Mouse (Mus musculus) B cell, adult 67 days (primary cell): ENCODE measurements around the gene Cyp2ab1. TPM values are rescaled to one million over a fixed set of nuclear protein-coding genes. Genes with fewer than 3 reads are reported as not detected.

ENCODE experiments used
- total RNA-seq, 2 experiments: library from RNA; stranded (reverse); gene quantifications; 4 replicates each; pipeline ENCODE4 v1.2.4; 2023

The Cyp2ab1 gene
- not detected for total RNA-seq

DNA sequence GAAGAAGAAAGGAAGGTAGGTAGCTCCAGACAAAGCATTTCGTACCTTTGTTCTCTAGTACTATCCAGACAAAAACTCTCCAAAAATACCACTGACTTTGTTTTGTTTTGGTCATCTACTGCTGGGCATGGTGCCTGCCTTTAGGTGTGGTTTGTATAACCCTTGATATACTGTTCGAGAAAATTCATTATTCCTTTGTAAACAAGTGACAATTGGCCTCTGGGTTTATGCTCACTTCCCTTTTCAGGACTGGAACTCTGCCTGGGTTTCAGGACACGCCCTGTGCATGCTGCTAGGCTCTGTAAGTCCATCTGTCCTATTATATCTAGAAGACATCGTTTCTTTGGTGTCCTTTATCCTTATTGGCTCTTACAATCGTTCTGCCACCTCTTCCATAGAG, at the start of gene Cyp2ab1:
TSS of gene Cyp2ab1 (minus strand) at position 119 of the 400 bp plus-strand sequence.

GRCm38 (mm10) chr16:20301770-20302649, 23.2 kb downstream of the Cyp2ab1 start, which contains the start of gene Parl:
Parl (minus strand) TSS chr16:20302387.

Other genes with a start within 250 kb of the Cyp2ab1 start
- 100 to 1,000 TPM; 270 to 315 TPM for gene Klhl24, start 227.9 kb downstream of the Cyp2ab1 start, total RNA-seq
- gene Yeats2, start 184.3 kb downstream of the Cyp2ab1 start, total RNA-seq = 10 to 100 TPM; 55.1 to 59.1 TPM
- gene Map6d1, start 84.0 kb downstream of the Cyp2ab1 start, total RNA-seq = not detected
- gene Parl, start 23.0 kb downstream of the Cyp2ab1 start, total RNA-seq = 10 to 100 TPM; 65.9 to 79.3 TPM
- gene Abcc5, start 101.0 kb upstream of the Cyp2ab1 start, total RNA-seq = 10 to 100 TPM; 26.9 to 35.2 TPM
- gene Eif2b5, start 173.4 kb upstream of the Cyp2ab1 start, total RNA-seq = 10 to 100 TPM; 45.2 to 48.4 TPM
- gene Dvl3, start 191.6 kb upstream of the Cyp2ab1 start, total RNA-seq = 10 to 100 TPM; 44.6 to 48.6 TPM
- 100 to 1,000 TPM; 196 to 208 TPM for gene Ap2m1, start 210.1 kb upstream of the Cyp2ab1 start, total RNA-seq
- 100 to 1,000 TPM; 121 to 127 TPM for gene Abcf3, start 223.2 kb upstream of the Cyp2ab1 start, total RNA-seq